Mouse (Mus musculus) urinary bladder, postnatal 4 days (tissue): ENCODE data around the gene 4933417A18Rik.
A peak's percentile ranks its signal among the peaks of the same experiment; 100 is the strongest.
"Not testable (repeated sequence)": the region's sequence is repeated elsewhere in the genome, so short reads cannot be mapped to it uniquely, and the experiment has no call there.

Experiments
- DNase-seq, 2 experiments: peaks; one replicate each; pipeline ENCODE4 v3.0.0; 2021 to 2022; ENCODE audit warnings: low spot score in 2 of 2

Gene 4933417A18Rik

GRCm38 (mm10) chr13:34973770-34974169, 49.6 kb downstream of the 4933417A18Rik start:
- DNase-seq: no peak

DNA sequence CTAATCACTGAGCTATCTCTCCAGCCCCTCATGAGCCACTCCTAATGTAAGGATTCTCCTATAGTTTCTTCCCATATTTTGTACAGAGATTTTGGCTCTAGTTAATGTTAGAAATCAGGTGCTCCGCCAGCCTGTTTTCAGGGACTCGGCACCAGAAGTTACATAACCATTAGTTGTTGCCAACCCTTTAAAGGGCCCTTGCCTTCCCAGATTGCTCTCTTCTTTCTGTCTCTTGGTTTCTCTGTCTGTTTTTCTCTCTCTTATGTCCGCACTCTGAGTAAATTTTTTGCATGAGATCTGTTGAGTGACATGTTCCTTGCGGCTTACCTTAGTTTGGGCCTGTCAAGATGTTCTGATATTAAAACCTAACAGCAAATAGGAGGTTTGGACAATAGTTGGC, 51.9 kb downstream of the 4933417A18Rik start:
- DNase-seq: no peak

GRCm38 (mm10) chr13:34977410-34977809, 53.2 kb downstream of the 4933417A18Rik start:
- DNase-seq: no peak

GRCm38 (mm10) chr13:34978635-34979034, 54.4 kb downstream of the 4933417A18Rik start:
- not testable (repeated sequence) for DNase-seq

GRCm38 (mm10) chr13:34983479-34983878, 59.3 kb downstream of the 4933417A18Rik start:
- not testable (repeated sequence) for DNase-seq

GRCm38 (mm10) chr13:34991581-34992273, 67.5 kb downstream of the 4933417A18Rik start:
- no peak for DNase-seq

DNA sequence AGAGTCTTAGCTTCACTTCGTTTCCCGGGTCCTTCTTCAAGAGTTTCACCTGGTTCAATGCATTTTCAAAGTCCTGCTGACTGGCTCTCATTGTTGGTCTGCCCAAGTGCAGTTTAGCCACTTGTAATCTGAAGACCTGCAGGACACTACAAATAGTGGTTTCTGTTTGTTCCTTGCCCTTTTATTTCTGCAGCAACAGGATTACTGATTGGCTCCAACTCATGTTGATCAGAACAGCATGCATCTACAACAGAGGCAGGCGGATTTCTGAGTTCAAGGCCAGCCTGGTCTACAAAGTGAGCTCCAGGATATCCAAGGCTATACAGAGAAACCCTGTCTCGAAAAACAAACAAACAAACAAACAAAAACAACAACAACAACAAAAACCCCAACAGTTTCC, 68.9 kb downstream of the 4933417A18Rik start:
- no peak for DNase-seq

GRCm38 (mm10) chr13:34993595-34993982, 69.4 kb downstream of the 4933417A18Rik start:
- DNase-seq: peak in 1 of 2 experiments; percentile 61

DNA sequence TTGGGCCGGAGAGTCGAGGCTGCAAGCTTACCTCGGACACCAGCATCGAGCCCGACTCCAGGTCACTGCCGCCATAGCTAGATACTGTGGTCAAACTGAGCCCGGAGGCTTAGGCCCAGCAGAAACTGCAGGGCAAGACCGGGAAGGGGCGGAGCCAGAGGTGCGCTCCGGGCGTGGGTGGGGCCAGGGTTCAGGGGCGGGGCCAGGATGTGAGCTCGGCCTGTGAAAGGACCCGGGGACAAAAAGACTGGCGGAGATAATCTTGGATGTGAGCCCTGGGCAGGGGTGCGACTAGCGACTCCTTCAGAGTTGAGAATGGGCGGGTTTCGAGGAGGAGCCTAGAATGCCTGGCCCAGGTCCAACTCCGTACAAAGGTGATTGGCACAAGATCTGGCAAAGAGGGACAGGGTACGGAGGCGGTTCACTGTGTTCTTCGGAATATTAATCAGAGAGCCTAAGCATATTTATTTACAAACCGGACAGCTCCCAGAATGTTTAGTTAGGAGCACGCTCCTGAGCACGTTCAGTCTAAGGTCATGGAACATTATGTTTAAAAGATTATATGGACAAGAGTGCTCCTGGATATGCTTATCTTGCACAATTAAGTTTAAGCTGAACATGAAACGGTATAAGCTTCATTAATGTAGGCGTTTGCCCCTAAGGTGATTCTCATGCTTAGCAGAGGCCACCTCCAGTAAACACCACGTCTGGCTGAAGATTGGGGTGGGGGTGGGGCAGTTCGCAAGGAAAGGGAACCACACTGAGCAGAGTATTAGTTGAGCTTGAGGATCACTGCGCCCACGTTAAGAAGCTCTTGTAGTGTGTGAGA, 70.0 kb downstream of the 4933417A18Rik start:
- DNase-seq: peak; percentile 93 to 97

DNA sequence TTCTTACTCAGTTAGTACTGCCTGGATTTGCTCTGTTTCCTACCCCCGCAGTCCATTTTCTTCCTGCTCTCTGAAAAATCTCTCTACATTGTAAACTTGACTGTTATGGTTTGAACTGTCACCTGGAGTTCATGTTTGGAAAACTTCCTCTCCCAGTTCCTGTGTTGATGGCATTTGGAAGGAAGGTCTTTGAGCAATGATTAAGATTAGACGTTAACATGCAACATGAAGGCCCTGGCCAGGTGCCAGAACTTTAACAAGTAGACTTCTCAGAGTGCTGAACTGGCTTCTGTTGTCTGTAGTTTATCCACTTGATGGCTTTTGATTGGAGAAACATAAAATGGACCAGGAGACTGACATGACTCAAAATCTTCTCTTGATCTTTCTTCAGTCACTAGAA, 71.7 kb downstream of the 4933417A18Rik start:
- DNase-seq: no peak
